Comparison of ENCODE assay signal across 18 mouse cellular contexts in the genomic region with DNA sequence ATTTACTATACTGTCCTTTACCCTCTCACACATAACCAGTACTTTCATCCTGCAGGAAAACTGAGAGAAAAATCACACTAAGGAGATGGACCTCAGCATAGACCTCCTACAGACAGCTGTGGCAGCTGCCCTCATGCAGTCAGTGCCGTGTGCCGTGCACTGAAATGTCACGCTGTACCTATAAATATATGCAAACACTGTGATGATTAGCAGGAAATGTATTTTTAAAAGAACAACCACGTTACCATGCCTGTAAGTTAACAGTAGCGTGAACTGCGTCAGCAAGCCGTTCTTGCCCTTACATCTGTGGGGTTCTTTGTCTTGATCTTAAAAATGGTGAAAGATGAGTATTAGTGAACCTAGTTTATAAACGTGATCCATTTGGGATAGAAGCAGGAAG. TPM values are rescaled to one million over a fixed set of nuclear protein-coding genes. Genes with fewer than 3 reads are reported as not detected.
"Had no signal": no experiment of that assay in that cellular context is flagged by ENCODE, and none has a peak within 500 bp of the region (broad histone marks: within the 10 kb centered on the region; RNA-seq: fewer than 3 reads in every experiment).

No protein-coding gene starts in this region.

- H3K27me3 ChIP-seq: heart, embryonic 12.5 days; hindbrain, embryonic 12.5 days; intestine, embryonic 15.5 days; limb, embryonic 12.5 days had no signal

- DNase-seq: gastrocnemius, postnatal 14 days; gastrocnemius, postnatal 36 days; heart, adult 11 months; heart, postnatal 10 days; heart, postnatal 4 days; kidney, adult 18-20 months; kidney, adult 8-10 months; kidney, postnatal 14 days; kidney, postnatal 36 days; layer of hippocampus, adult 9-11 months; layer of hippocampus, postnatal 36 days; liver had no signal

- H3K36me3 ChIP-seq: intestine, embryonic 15.5 days had no signal

RNA-seq across cellular contexts. Expression of gene B3gnt7, which starts 49.2 kb away (rescaled TPM):
- total RNA-seq: gastrocnemius, adult 18-20 months; gastrocnemius, adult 8-10 months; gastrocnemius, postnatal 36 days had no signal
